Mouse (Mus musculus): Measurements from ENCODE around the gene Runx2. TPM values are rescaled to one million over a fixed set of nuclear protein-coding genes. Genes with fewer than 3 reads are reported as not detected.

Runx2 gene
- polyA plus RNA-seq, 1 experiment = 2.1 TPM

- H3K9me3 ChIP-seq = peaks cover 28% of the 10 kb centered on the region
- H3K27me3 ChIP-seq (replicated peaks) = peaks cover 14% of the 10 kb centered on the region
- no peaks in the 10 kb centered on the region for H3K36me3 ChIP-seq (replicated peaks; ENCODE audit: low read length)
- no peak for TF ChIP-seq GATA1 (IDR thresholded peaks at IDR 0.05; ENCODE audit: borderline replicate concordance, low read length)
- no peak for TF ChIP-seq FLI1 (IDR thresholded peaks at IDR 0.05; ENCODE audit: low read length)
- no peaks in the 10 kb centered on the region for H3K4me1 ChIP-seq
- no peak overlapping the region for H3K4me3 ChIP-seq (replicated peaks)
Measured at GRCm38 (mm10) chr17:44508198-44508715, 306.3 kb downstream of the Runx2 start.

- TF ChIP-seq FLI1 (IDR thresholded peaks at IDR 0.05; ENCODE audit: low read length) (no peak), GATA1 (IDR thresholded peaks at IDR 0.05; ENCODE audit: borderline replicate concordance, low read length) (no peak)
- Histone ChIP-seq H3K9me3 (peaks cover 28% of the 10 kb centered on the region), H3K4me1 (no peaks in the 10 kb centered on the region), H3K4me3 (replicated peaks) (no peak overlapping the region), H3K36me3 (replicated peaks; ENCODE audit: low read length) (no peaks in the 10 kb centered on the region), H3K27me3 (replicated peaks) (peaks cover 14% of the 10 kb centered on the region)
Measured at GRCm38 (mm10) chr17:44507741-44508140, 306.9 kb downstream of the Runx2 start.

GRCm38 (mm10) chr17:44506524-44506923 is 308.1 kb downstream of the Runx2 start:
- TF ChIP-seq GATA1 (IDR thresholded peaks at IDR 0.05; ENCODE audit: borderline replicate concordance, low read length) (no peak), FLI1 (IDR thresholded peaks at IDR 0.05; ENCODE audit: low read length) (no peak)
- Histone ChIP-seq H3K4me3 (replicated peaks) (no peak overlapping the region), H3K9me3 (peaks cover 22% of the 10 kb centered on the region)

GRCm38 (mm10) chr17:44504794-44505317 is 309.7 kb downstream of the Runx2 start:
- H3K9me3 ChIP-seq = peaks cover 18% of the 10 kb centered on the region
- no peak for TF ChIP-seq GATA1 (IDR thresholded peaks at IDR 0.05; ENCODE audit: borderline replicate concordance, low read length)
- no peak for TF ChIP-seq FLI1 (IDR thresholded peaks at IDR 0.05; ENCODE audit: low read length)
- no peak overlapping the region for H3K4me3 ChIP-seq (replicated peaks)
- H3K4me1 ChIP-seq = no peaks in the 10 kb centered on the region
- peaks cover 19% of the 10 kb centered on the region for H3K27me3 ChIP-seq (replicated peaks)
- no peaks in the 10 kb centered on the region for H3K36me3 ChIP-seq (replicated peaks; ENCODE audit: low read length)

More at GRCm38 (mm10) chr17:44506524-44506923, 308.1 kb downstream of the Runx2 start:
- Histone ChIP-seq H3K27me3 (replicated peaks) (peaks cover 16% of the 10 kb centered on the region), H3K4me1 (no peaks in the 10 kb centered on the region), H3K36me3 (replicated peaks; ENCODE audit: low read length) (no peaks in the 10 kb centered on the region)

- Histone ChIP-seq H3K9me3 (peaks cover 21% of the 10 kb centered on the region), H3K4me1 (no peaks in the 10 kb centered on the region)
- TF ChIP-seq FLI1 (IDR thresholded peaks at IDR 0.05; ENCODE audit: low read length) (no peak), GATA1 (IDR thresholded peaks at IDR 0.05; ENCODE audit: borderline replicate concordance, low read length) (no peak)
Measured at GRCm38 (mm10) chr17:44502176-44502575, 312.4 kb downstream of the Runx2 start.

GRCm38 (mm10) chr17:44500306-44500899 is 314.2 kb downstream of the Runx2 start:
- Histone ChIP-seq H3K9me3 (peaks cover 21% of the 10 kb centered on the region), H3K27me3 (replicated peaks) (peaks cover 20% of the 10 kb centered on the region), H3K4me1 (no peaks in the 10 kb centered on the region), H3K4me3 (replicated peaks) (no peak overlapping the region), H3K36me3 (replicated peaks; ENCODE audit: low read length) (no peaks in the 10 kb centered on the region)
- no peak for TF ChIP-seq FLI1 (IDR thresholded peaks at IDR 0.05; ENCODE audit: low read length)
- TF ChIP-seq GATA1 (IDR thresholded peaks at IDR 0.05; ENCODE audit: borderline replicate concordance, low read length) = no peak

More at GRCm38 (mm10) chr17:44502176-44502575, 312.4 kb downstream of the Runx2 start:
- peaks cover 17% of the 10 kb centered on the region for H3K27me3 ChIP-seq (replicated peaks)
- H3K36me3 ChIP-seq (replicated peaks; ENCODE audit: low read length) = no peaks in the 10 kb centered on the region
- no peak overlapping the region for H3K4me3 ChIP-seq (replicated peaks)

GRCm38 (mm10) chr17:44490164-44490794 is 324.3 kb downstream of the Runx2 start:
- Histone ChIP-seq H3K4me1 (no peaks in the 10 kb centered on the region), H3K27me3 (replicated peaks) (peaks cover 8% of the 10 kb centered on the region), H3K9me3 (no peaks in the 10 kb centered on the region), H3K4me3 (replicated peaks) (no peak overlapping the region), H3K36me3 (replicated peaks; ENCODE audit: low read length) (no peaks in the 10 kb centered on the region)
- TF ChIP-seq FLI1 (IDR thresholded peaks at IDR 0.05; ENCODE audit: low read length) (no peak), GATA1 (IDR thresholded peaks at IDR 0.05; ENCODE audit: borderline replicate concordance, low read length) (no peak)

GRCm38 (mm10) chr17:44489346-44489745 is 325.3 kb downstream of the Runx2 start:
- no peaks in the 10 kb centered on the region for H3K9me3 ChIP-seq

GRCm38 (mm10) chr17:44487514-44488244 is 326.9 kb downstream of the Runx2 start:
- TF ChIP-seq GATA1 (IDR thresholded peaks at IDR 0.05; ENCODE audit: borderline replicate concordance, low read length) = no peak
- no peak for TF ChIP-seq FLI1 (IDR thresholded peaks at IDR 0.05; ENCODE audit: low read length)
- Histone ChIP-seq H3K4me1 (no peaks in the 10 kb centered on the region), H3K36me3 (replicated peaks; ENCODE audit: low read length) (no peaks in the 10 kb centered on the region), H3K27me3 (replicated peaks) (peaks cover 4% of the 10 kb centered on the region), H3K9me3 (no peaks in the 10 kb centered on the region), H3K4me3 (replicated peaks) (no peak overlapping the region)

More at GRCm38 (mm10) chr17:44489346-44489745, 325.3 kb downstream of the Runx2 start:
- Histone ChIP-seq H3K36me3 (replicated peaks; ENCODE audit: low read length) (no peaks in the 10 kb centered on the region), H3K4me1 (no peaks in the 10 kb centered on the region), H3K27me3 (replicated peaks) (peaks cover 8% of the 10 kb centered on the region), H3K4me3 (replicated peaks) (no peak overlapping the region)
- TF ChIP-seq GATA1 (IDR thresholded peaks at IDR 0.05; ENCODE audit: borderline replicate concordance, low read length) (no peak), FLI1 (IDR thresholded peaks at IDR 0.05; ENCODE audit: low read length) (no peak)
